Mouse (Mus musculus): ENCODE data around the gene Zc3hav1l.

Gene Zc3hav1l

GRCm38 (mm10) chr6:38298761-38299401 is at the start of gene Zc3hav1l:
TSS of gene Zc3hav1l (minus strand) at chr6:38299259.
- peak; percentile 68 for DNase-seq (ENCODE audit: low spot score)

GRCm38 (mm10) chr6:38347875-38348274 is 48.8 kb upstream of the Zc3hav1l start:
- no peak for DNase-seq (ENCODE audit: low spot score)

- DNase-seq (ENCODE audit: low spot score), result no peak
Observed at GRCm38 (mm10) chr6:38345796-38346195, 46.7 kb upstream of the Zc3hav1l start.

- DNase-seq (ENCODE audit: low spot score), result no peak
Observed at GRCm38 (mm10) chr6:38344006-38344670, 45.1 kb upstream of the Zc3hav1l start.

GRCm38 (mm10) chr6:38343581-38343980 is 44.5 kb upstream of the Zc3hav1l start:
- DNase-seq (ENCODE audit: low spot score), result no peak

GRCm38 (mm10) chr6:38342666-38342992 is 43.6 kb upstream of the Zc3hav1l start:
- no peak for DNase-seq (ENCODE audit: low spot score)

- no peak for DNase-seq (ENCODE audit: low spot score)
Observed at GRCm38 (mm10) chr6:38341751-38342665, 42.9 kb upstream of the Zc3hav1l start.

- DNase-seq (ENCODE audit: low spot score), result no peak
Observed at GRCm38 (mm10) chr6:38339078-38339477, 40.0 kb upstream of the Zc3hav1l start.

GRCm38 (mm10) chr6:38337951-38338350 is 38.9 kb upstream of the Zc3hav1l start:
- DNase-seq (ENCODE audit: low spot score), result no peak

GRCm38 (mm10) chr6:38337166-38337705 is 38.2 kb upstream of the Zc3hav1l start:
- DNase-seq (ENCODE audit: low spot score), result no peak

- DNase-seq (ENCODE audit: low spot score), result no peak
Observed at GRCm38 (mm10) chr6:38335264-38335663, 36.2 kb upstream of the Zc3hav1l start.

GRCm38 (mm10) chr6:38326596-38326995 is 27.5 kb upstream of the Zc3hav1l start:
- DNase-seq (ENCODE audit: low spot score), result no peak

GRCm38 (mm10) chr6:38320621-38321020 is 21.6 kb upstream of the Zc3hav1l start:
- no peak for DNase-seq (ENCODE audit: low spot score)

- no peak for DNase-seq (ENCODE audit: low spot score)
Observed at GRCm38 (mm10) chr6:38316050-38316449, 17.0 kb upstream of the Zc3hav1l start.

- no peak for DNase-seq (ENCODE audit: low spot score)
Observed at GRCm38 (mm10) chr6:38309741-38310140, 10.7 kb upstream of the Zc3hav1l start.

- DNase-seq (ENCODE audit: low spot score), result no peak
Observed at GRCm38 (mm10) chr6:38304981-38305380, 5.9 kb upstream of the Zc3hav1l start.

- peak; percentile 8 for DNase-seq (ENCODE audit: low spot score)
Observed at GRCm38 (mm10) chr6:38298246-38298635, 818 bp downstream of the Zc3hav1l start.

GRCm38 (mm10) chr6:38297580-38298245 is 1.3 kb downstream of the Zc3hav1l start:
- no peak for DNase-seq (ENCODE audit: low spot score)

GRCm38 (mm10) chr6:38293708-38294107 is 5.4 kb downstream of the Zc3hav1l start:
- DNase-seq (ENCODE audit: low spot score), result no peak

- DNase-seq (ENCODE audit: low spot score), result no peak
Observed at GRCm38 (mm10) chr6:38292871-38293646, 6.0 kb downstream of the Zc3hav1l start.

GRCm38 (mm10) chr6:38284422-38284821 is 14.6 kb downstream of the Zc3hav1l start:
- no peak for DNase-seq (ENCODE audit: low spot score)

All from ovary, postnatal 10 days (tissue).